In the genomic region with DNA sequence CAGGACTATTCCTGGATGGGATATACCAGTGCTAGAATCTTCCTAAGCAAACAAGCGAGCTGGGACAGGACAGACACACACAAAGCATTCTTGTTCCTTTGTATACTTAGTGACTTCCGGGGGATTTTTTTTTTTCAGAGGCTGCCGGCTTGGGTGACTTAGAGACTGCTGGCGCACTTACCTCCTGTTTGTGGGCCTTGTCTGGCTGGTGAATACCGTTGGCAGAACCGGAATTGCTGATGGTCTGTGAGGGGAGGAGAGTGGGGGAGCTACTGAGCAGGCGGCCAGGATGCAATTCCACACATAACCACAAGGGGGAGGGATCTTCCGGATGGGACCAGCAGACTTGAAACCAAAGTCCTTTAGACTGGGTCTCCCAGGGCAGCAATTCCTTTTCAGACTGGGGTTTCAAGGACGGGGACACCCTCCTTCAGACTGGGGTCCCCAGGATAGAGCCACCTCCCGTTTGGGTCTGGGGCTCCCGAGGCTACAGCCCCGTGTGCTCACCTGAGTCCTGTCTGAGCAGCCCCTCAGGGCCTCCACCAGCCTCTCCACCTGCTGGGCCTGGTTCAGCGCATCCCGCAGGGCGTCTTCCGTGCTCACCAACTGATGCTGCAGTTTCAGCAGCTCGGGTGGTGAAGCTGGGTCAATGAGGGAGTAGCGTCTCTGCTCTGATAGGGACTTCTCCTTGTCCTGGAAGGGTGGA, we compare ENCODE assay signal across 8 mouse cellular contexts. TPM values are rescaled to one million over a fixed set of nuclear protein-coding genes. Genes with fewer than 3 reads are reported as not detected.
DNase-seq lines count a peak whose midpoint lies in the region; ATAC-seq and TF ChIP-seq lines count a peak whose summit lies in the region.

No protein-coding gene starts in this region.

- H3K27ac ChIP-seq in embryonic facial prominence, embryonic 12.5 days = no peak overlapping the region
- no peak overlapping the region for H3K27ac ChIP-seq in heart, adult 2 months
- no peak overlapping the region for H3K27ac ChIP-seq in kidney, adult 2 months (ENCODE audit: insufficient read depth, low read depth, low read length)
- 0 out of 2 replicates have a peak overlapping the region, but pooled peaks have one; percentile 23 for H3K27ac ChIP-seq in limb, embryonic 12.5 days

- peak; percentile 57; the same call in 1 of the 2 replicates for TF ChIP-seq EP300 in heart, adult 2 months (IDR thresholded peaks at IDR 0.05; ENCODE audit: insufficient read depth, low read depth, low read length)

- TF ChIP-seq CTCF in heart, adult 2 months (IDR thresholded peaks at IDR 0.05) = peak; percentile 95
- TF ChIP-seq CTCF in kidney, adult 2 months (conservative IDR thresholded peaks at IDR 0.05; ENCODE audit: insufficient read depth, insufficient read length, low read depth, low read length) = peak; percentile 86

- no peaks in the 10 kb centered on the region for H3K79me2 ChIP-seq in heart, adult 2 months (replicated peaks; ENCODE audit: control insufficient read depth, insufficient read depth, low read length)

- H3K9ac ChIP-seq in embryonic facial prominence, embryonic 12.5 days = no peak overlapping the region
- no peak overlapping the region for H3K9ac ChIP-seq in heart, adult 2 months (ENCODE audit: low read depth, low read length)
- H3K9ac ChIP-seq in limb, embryonic 12.5 days (replicated peaks) = no peak overlapping the region

- no peaks in the 10 kb centered on the region for H3K27me3 ChIP-seq in embryonic facial prominence, embryonic 12.5 days
- no peaks in the 10 kb centered on the region for H3K27me3 ChIP-seq in heart, adult 2 months (ENCODE audit: control insufficient read depth, insufficient read depth, low read length)
- no peaks in the 10 kb centered on the region for H3K27me3 ChIP-seq in kidney, adult 2 months (replicated peaks; ENCODE audit: control insufficient read depth, insufficient read depth, low read length)
- no peaks in the 10 kb centered on the region for H3K27me3 ChIP-seq in limb, embryonic 12.5 days

- H3K9me3 ChIP-seq in embryonic facial prominence, embryonic 12.5 days = no peaks in the 10 kb centered on the region
- no peaks in the 10 kb centered on the region for H3K9me3 ChIP-seq in limb, embryonic 12.5 days

- peaks cover 11% of the 10 kb centered on the region; the same call in 1 of the 2 replicates for H3K4me1 ChIP-seq in embryonic facial prominence, embryonic 12.5 days
- no peaks in the 10 kb centered on the region for H3K4me1 ChIP-seq in heart, adult 2 months (ENCODE audit: control insufficient read depth, insufficient read depth, low read length)
- no peaks in the 10 kb centered on the region; the same call in 1 of the 2 replicates for H3K4me1 ChIP-seq in kidney, adult 2 months (ENCODE audit: control insufficient read depth, insufficient read depth, low read length)
- H3K4me1 ChIP-seq in limb, embryonic 12.5 days (replicated peaks) = peaks cover 14% of the 10 kb centered on the region; the same call in 1 of the 2 replicates

- WGBS in embryonic facial prominence, embryonic 12.5 days = 25% methylated on average over 18 of the region's 18 CpGs
- 29% methylated on average over 18 of the region's 18 CpGs for WGBS in heart, adult 2 months
- WGBS in kidney, adult 2 months = 36% methylated on average over 18 of the region's 18 CpGs
- WGBS in limb, embryonic 12.5 days = 31% methylated on average over 18 of the region's 18 CpGs

- peak; percentile 50; the same call in 1 of the 2 replicates for ATAC-seq in embryonic facial prominence, embryonic 12.5 days (ENCODE audit: insufficient number of reproducible peaks, insufficient read depth, low FRiP score, low TSS enrichment)
- 0 out of 2 replicates have a peak, but pooled peaks have one; percentile 20 for ATAC-seq in limb, embryonic 12.5 days (ENCODE audit: insufficient number of reproducible peaks, insufficient read depth, low FRiP score, low TSS enrichment, low read depth)

- H3K4me3 ChIP-seq in embryonic facial prominence, embryonic 12.5 days = no peak overlapping the region
- H3K4me3 ChIP-seq in heart, adult 2 months = no peak overlapping the region
- no peak overlapping the region for H3K4me3 ChIP-seq in kidney, adult 2 months (ENCODE audit: insufficient read depth, low read depth, low read length)
- no peak overlapping the region for H3K4me3 ChIP-seq in limb, embryonic 12.5 days (replicated peaks)

- intact Hi-C loops in heart, adult 2 months (cut with DNase I) = loop anchor here (5.0 kb wide), 1 partner anchor 50 kb away; no protein-coding TSS in a partner anchor

- no peak overlapping the region for H3K4me2 ChIP-seq in embryonic facial prominence, embryonic 12.5 days (replicated peaks)
- no peak overlapping the region for H3K4me2 ChIP-seq in limb, embryonic 12.5 days

- no peak for TF ChIP-seq POLR2A in heart, adult 2 months (IDR thresholded peaks at IDR 0.05; ENCODE audit: insufficient read depth, low read depth, low read length)
- TF ChIP-seq POLR2A in kidney, adult 2 months (IDR thresholded peaks at IDR 0.05; ENCODE audit: low read depth, low read length) = no peak

- H3K36me3 ChIP-seq in embryonic facial prominence, embryonic 12.5 days = peaks cover 67% of the 10 kb centered on the region
- H3K36me3 ChIP-seq in heart, adult 2 months (ENCODE audit: control insufficient read depth, insufficient read depth, low read length) = no peaks in the 10 kb centered on the region
- H3K36me3 ChIP-seq in kidney, adult 2 months (ENCODE audit: control insufficient read depth, insufficient read depth, low read length) = no peaks in the 10 kb centered on the region
- peaks cover 75% of the 10 kb centered on the region for H3K36me3 ChIP-seq in limb, embryonic 12.5 days

- peak; percentile 86 for DNase-seq in 3T3-L1 (ENCODE audit: low read depth, low spot score)
- peak; percentile 76 for DNase-seq in adrenal gland, postnatal 25 days
- peak; percentile 75 to 81 for DNase-seq in heart, adult 2 months
- DNase-seq in kidney, adult 2 months = peak; percentile 85
- DNase-seq in monocyte, adult 2 months (ENCODE audit: low read depth in 1 of 2, low spot score in 2 of 2) = peak; percentile 63 to 70
- DNase-seq in spleen, postnatal 36 days (ENCODE audit: low spot score in 2 of 2) = peak; percentile 80 to 83

RNA-seq across cellular contexts. Expression of a gene that starts 35.3 kb away (rescaled TPM):
- total RNA-seq in adrenal gland, postnatal 25 days (2021) = 52.0 and 80.0 TPM in 2 replicates
- polyA plus RNA-seq in embryonic facial prominence, embryonic 12.5 days (2016; fragmentation: Nextera tagmentation; extraction: Ambion mirVana) = 151 and 153 TPM in 2 replicates
- total RNA-seq in heart, adult 2 months (2021) = 10 to 100 TPM; 23.8 to 26.4 TPM
- polyA plus RNA-seq in heart, adult 2 months (2012; rRNA removed) = 13.4 and 18.0 TPM in 2 replicates
- polyA plus RNA-seq in kidney, adult 2 months (2012; rRNA removed) = 22.4 and 24.0 TPM in 2 replicates
- 149 and 178 TPM in 2 replicates for polyA plus RNA-seq in limb, embryonic 12.5 days (2016; fragmentation: Nextera tagmentation; extraction: Ambion mirVana)
